In the genomic region with DNA sequence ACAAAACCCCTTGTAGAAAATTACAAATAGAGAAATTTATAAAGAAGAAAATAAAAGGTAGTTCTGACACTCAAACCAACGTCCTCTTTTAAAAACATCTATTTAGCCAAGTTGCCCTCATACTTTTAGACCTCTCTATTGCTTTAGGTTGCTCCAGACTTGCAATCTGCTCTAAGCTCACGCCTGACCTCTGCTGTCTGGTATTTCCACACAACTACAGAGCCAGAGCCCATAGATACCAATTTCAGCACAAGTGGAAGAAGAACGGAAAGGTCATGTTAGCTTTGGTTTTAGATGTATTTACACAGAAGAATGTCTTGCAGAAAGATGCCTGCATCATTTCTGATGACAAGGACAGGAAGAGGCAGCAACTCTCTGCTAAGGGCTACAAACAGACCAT, we compare ENCODE assay signal across 12 mouse cellular contexts. TPM values are rescaled to one million over a fixed set of nuclear protein-coding genes. Genes with fewer than 3 reads are reported as not detected.
DNase-seq lines count a peak whose midpoint lies in the region; ATAC-seq and TF ChIP-seq lines count a peak whose summit lies in the region.
"Had no signal": no experiment of that assay in that cellular context is flagged by ENCODE, and none has a peak within 500 bp of the region (broad histone marks: within the 10 kb centered on the region; RNA-seq: fewer than 3 reads in every experiment).

No protein-coding gene starts in this region.

- POLR2A ChIA-PET in Patski (lab: Charles Lee): no interaction called here

- peak; percentile 12 to 13 for DNase-seq in heart, postnatal 10 days
- no peak for DNase-seq in heart, adult 11 months
- DNase-seq in left cerebral cortex, adult 2 months (ENCODE audit: extremely low spot score in 1 of 2, low spot score in 2 of 2): no peak
- DNase-seq in left cerebral cortex, adult 11 months (ENCODE audit: low spot score): no peak
- DNase-seq in 416B (ENCODE audit: low read depth) (peak; percentile 36), Patski (ENCODE audit: low read depth, low spot score) (no peak)
- no peak for DNase-seq in thymus, postnatal 0 days (ENCODE audit: low spot score)
- DNase-seq: lung, postnatal 4 days had no signal

- CTCF ChIA-PET in Patski (lab: Charles Lee): interaction anchor here (1.0 to 1.7 kb wide), 4 partner anchors 14 to 88 kb away, joined by 3 to 7 read pairs (median 4); no protein-coding TSS in a partner anchor

- no peak for ATAC-seq in Patski

- TF ChIP-seq CTCF in left cerebral cortex, adult 2 months (IDR thresholded peaks at IDR 0.05): peak; percentile 12; the same call in 1 of the 2 replicates
- TF ChIP-seq CTCF in Patski (IDR thresholded peaks at IDR 0.05): peak; percentile 58

- in situ Hi-C loops in Patski (cut with MboI; ENCODE audit: low pct_unique_long_range_greater_than_20kb): loop anchor here (10.0 kb wide), 2 partner anchors 424 to 464 kb away; no protein-coding TSS in a partner anchor

- peaks cover 30% of the 10 kb centered on the region for H3K27me3 ChIP-seq in Patski

- H3K27ac ChIP-seq in left cerebral cortex, adult 2 months: no peak overlapping the region
- H3K27ac ChIP-seq: hindbrain, embryonic 14.5 days had no signal

- intact Hi-C loops in heart, postnatal 10 days (cut with DNase I): loop anchor here (10.0 kb wide), 1 partner anchor 424 kb away; no protein-coding TSS in a partner anchor
- intact Hi-C loops in left cerebral cortex, adult 2 months (cut with DNase I): loop anchor here (10.0 kb wide), 1 partner anchor 824 kb away; no protein-coding TSS in a partner anchor

- no peak overlapping the region for H3K4me3 ChIP-seq in left cerebral cortex, adult 2 months

RNA-seq across cellular contexts. Expression of a gene that starts 32.4 kb away (rescaled TPM):
- 1 to 10 TPM; 6.1 to 7.8 TPM for total RNA-seq in heart, postnatal 10 days (2021)
- 1 to 10 TPM; 3.2 to 4.8 TPM for total RNA-seq in left cerebral cortex, adult 2 months (2021)
- 18.6 TPM for polyA plus RNA-seq in Patski (2021)
- 3.5 and 4.5 TPM in 2 replicates for polyA plus RNA-seq in thymus, postnatal 0 days (2015; fragmentation: Nextera tagmentation; extraction: Ambion mirVana)

RNA-seq across cellular contexts. Expression of a gene that starts 38.4 kb away (rescaled TPM):
- total RNA-seq in heart, postnatal 10 days (2021): under 1 TPM in 1 of 2 experiments, not detected in 1; 0.12 TPM
- total RNA-seq in left cerebral cortex, adult 2 months (2021): under 1 TPM; 0.44 to 0.57 TPM
- polyA plus RNA-seq in Patski (2021): 119 TPM
- polyA plus RNA-seq in thymus, postnatal 0 days (2015; fragmentation: Nextera tagmentation; extraction: Ambion mirVana): 0.53 and 0.71 TPM in 2 replicates
- total RNA-seq: heart, adult 18-20 months had no signal
- polyA plus RNA-seq: limb, embryonic 11.5 days had no signal

RNA-seq across cellular contexts. Expression of a gene that starts 56.9 kb away (rescaled TPM):
- total RNA-seq in heart, postnatal 10 days (2021): not detected
- total RNA-seq in left cerebral cortex, adult 2 months (2021): not detected
- polyA plus RNA-seq in Patski (2021): 13.6 TPM
- polyA plus RNA-seq in thymus, postnatal 0 days (2015; fragmentation: Nextera tagmentation; extraction: Ambion mirVana): not detected in 2 replicates
- total RNA-seq: heart, adult 18-20 months; layer of hippocampus, adult 18-20 months had no signal
- polyA plus RNA-seq: hindbrain, embryonic 14.5 days; limb, embryonic 11.5 days had no signal

Comparison
In these comparisons a context has a peak if more than half of its experiments do, and no peak if none do; other contexts are left out.
1. DNase-seq: peak in heart, postnatal 10 days (2 of 2) and 416B (single experiment); none in heart, adult 11 months (single experiment), left cerebral cortex, adult 2 months (0 of 2), left cerebral cortex, adult 11 months (single experiment), Patski (single experiment) and thymus, postnatal 0 days (single experiment).